Mouse (Mus musculus): Measurements from ENCODE around the gene Tmem170b.

GRCm38 (mm10) chr13:41660052-41660793 is 54.5 kb downstream of the Tmem170b start:
- TF ChIP-seq CTCF (IDR thresholded peaks at IDR 0.05; ENCODE audit: low read depth): no peak
- TF ChIP-seq EP300 (optimal IDR thresholded peaks at IDR 0.05): no peak

Data from stomach, postnatal 0 days (tissue).